Mouse (Mus musculus) CD8-positive naive resting alpha-beta T cell, adult 2 months (primary cell): ENCODE data around the gene Olfr780.
"Not testable (repeated sequence)": the region's sequence is repeated elsewhere in the genome, so short reads cannot be mapped to it uniquely, and the experiment has no call there.

ENCODE experiments used
- DNase-seq, 2 experiments: peaks; one replicate each; pipeline ENCODE4 v3.0.0; 2022; ENCODE audit warnings: low read depth in 2 of 2, low spot score in 2 of 2

Olfr780 gene

DNA sequence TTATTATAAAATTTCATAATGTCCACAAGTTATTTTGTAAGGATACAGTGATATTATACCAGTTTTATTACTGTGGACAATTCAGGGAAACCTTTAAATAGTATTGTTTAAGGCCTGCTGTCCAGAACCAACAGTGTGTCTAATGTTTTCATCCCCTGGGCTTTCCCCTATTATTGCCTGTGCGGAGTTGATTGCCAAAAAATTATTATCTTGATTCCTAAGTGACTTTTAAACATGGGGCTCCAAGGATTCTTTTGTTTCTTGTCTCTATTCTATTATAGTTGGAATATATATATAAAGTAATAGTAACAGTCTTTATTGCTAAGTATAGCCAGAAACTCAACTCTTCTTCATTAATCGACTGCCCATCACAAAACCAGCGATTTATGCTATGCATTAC lies at the start of gene Olfr780:
Gene Olfr780, plus strand, starts transcription at position 301 of the 400 bp plus-strand sequence.
- no peak for DNase-seq

DNA sequence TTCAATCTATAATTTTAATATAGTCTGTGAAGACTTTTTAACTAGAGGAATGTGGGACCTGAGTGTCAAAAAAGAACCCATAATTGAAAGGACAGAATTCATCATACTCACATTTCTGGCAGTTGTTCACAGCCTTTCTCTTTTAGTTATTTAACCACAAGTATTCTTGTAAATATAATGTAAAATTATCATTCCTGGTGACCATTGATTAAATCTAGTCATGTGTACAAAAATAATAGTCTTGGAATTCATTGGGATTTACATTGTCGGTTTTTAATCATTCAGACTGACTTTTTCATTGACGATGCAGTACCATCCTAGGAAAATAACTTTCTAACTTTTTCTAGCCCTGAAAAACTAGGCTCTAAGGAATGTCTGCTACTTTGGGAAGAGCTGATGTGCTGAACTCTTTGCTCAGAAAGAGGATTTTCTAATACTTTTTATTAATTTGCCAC lies 46.8 kb upstream of the Olfr780 start, which contains the start of gene Olfr777:
Gene Olfr777, minus strand, starts transcription at position 405 of the 455 bp plus-strand sequence.
- DNase-seq: no peak

DNA sequence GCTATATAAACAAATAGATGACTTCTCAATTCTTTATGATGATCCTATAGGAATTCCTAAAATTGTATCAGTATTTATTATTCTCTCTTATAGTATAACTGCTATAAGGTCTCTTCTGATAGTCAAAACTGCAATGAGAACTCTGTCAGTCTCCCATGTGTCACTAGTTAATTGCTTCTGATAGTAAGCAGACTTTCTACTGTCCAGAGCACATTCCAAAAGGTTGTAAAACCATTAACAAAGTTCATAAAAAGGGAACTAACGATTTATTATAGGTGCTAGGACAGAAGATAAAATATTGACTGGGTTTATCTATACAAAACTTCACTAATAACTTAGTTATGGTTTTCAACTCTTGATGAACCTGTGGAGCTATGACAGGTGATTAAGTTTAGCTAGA lies 4.9 kb upstream of the Olfr780 start:
- DNase-seq: not testable (repeated sequence)

DNA sequence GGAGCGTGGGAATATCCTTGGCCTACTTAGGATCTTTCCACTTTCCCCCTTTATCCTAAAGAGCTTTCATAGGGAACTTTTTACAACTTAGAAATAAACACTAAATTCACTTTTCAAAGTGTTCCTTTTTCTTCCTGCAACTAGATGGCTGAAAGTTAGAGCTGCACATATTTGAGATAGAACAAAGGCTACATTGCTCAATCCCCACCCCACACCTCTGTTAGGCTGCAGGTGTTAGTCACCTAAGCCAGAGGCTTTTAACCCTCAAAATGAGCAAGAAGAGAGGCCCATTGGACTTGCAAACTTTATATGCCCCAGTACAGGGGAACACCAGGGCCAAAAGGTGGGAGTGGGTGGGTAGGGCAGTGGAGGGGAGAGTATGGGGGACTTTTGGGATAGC lies 4.4 kb upstream of the Olfr780 start:
- not testable (repeated sequence) for DNase-seq

DNA sequence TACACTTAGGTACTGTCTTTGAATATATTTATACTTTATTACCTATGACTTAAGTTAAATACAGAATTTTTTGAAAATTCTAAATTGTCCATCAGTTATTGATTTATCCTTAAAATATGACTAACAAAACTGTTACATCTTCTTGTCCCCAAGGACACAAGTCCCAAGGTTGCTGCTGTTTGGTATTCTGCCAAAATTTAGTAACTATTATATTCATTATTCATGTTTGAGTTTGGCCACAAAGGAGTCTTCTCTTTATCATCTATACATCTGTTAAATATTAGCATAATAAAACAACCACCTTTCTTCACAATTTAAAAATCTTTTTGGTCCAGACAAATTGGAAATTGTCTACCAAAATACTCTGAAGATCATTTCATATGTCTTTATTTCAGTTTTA lies 10.6 kb downstream of the Olfr780 start, which contains the start of gene Olfr781:
Gene Olfr781, plus strand, starts transcription at position 301 of the 400 bp plus-strand sequence.
- DNase-seq: no peak

DNA sequence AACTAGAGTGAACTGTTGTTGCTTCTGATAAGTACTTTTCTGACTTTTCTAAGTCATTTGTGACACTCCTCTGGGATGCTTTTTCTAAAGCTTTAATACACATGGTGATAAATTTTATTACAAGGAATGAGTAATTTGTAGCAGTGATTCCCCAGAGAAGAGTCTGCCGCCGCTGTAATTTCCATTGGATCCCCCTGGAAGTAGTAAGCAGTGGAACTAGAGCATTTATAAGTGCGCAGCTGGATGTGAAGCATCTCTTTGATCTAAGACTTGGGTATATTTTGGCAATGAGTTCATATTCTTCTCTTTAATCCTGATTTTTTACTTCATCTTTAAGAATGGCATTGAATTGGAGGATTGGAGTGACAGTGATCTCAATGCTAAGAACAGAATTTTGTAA lies 30.6 kb downstream of the Olfr780 start, which contains the start of gene Olfr782:
Gene Olfr782, plus strand, starts transcription at position 301 of the 400 bp plus-strand sequence.
- DNase-seq: no peak

DNA sequence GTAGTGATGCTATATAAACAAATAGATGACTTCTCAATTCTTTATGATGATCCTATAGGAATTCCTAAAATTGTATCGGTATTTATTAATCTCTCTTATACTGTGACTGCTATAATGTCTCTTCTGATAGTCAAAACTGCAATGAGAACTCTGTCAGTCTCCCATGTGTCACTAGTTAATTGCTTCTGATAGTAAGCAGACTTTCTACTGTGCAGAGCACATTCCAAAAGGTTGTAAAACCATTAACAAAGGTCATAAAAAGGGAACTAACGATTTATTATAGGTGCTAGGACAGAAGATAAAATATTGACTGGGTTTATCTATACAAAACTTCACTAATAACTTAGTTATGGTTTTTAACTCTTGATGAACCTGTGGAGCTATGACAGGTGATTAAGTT lies 34.6 kb downstream of the Olfr780 start:
- not testable (repeated sequence) for DNase-seq

DNA sequence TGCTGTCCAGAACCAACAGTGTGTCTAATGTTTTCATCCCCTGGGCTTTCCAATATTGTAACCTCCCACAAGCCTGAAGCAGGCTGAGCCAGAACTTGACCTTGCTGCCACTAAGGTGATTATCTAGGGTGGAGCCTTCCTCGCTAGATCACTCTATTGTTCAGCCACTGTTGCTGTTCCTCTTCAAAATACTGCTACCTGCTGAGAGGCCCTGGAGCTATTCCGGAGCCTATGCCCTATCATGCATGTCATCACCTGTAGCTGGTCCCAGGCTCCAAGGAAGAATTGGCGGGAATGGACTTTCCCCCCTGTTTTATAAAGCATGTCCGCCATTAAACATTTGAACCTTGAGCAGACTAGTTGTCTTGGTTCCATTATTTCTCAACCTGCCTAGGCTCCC lies 38.6 kb downstream of the Olfr780 start:
- not testable (repeated sequence) for DNase-seq

DNA sequence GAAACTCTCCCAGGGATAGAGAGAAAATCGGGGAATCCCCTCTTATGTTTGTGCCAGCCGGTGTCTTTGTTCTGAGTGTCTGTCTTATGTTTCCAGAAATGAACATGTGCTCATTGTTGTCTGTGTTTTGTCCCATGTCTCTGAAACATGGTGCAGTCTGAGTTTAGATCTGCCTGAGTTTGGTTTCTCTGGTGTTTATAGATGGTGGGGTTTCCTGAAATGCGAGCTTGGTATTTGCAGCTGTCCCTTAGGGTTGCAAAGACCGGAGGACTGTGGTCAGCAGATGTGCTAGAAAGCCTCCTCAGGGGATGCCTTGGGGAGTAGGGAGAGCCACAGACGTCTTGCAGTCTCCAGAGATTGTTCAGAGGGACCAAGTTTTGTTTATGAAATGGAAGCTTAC lies 39.4 kb downstream of the Olfr780 start:
- DNase-seq: no peak
